Mouse (Mus musculus): Measurements from ENCODE around the gene Gm10775. TPM values are rescaled to one million over a fixed set of nuclear protein-coding genes. Genes with fewer than 3 reads are reported as not detected.

Gm10775 gene
- total and polyA plus RNA-seq, 3 experiments: not detected

DNA sequence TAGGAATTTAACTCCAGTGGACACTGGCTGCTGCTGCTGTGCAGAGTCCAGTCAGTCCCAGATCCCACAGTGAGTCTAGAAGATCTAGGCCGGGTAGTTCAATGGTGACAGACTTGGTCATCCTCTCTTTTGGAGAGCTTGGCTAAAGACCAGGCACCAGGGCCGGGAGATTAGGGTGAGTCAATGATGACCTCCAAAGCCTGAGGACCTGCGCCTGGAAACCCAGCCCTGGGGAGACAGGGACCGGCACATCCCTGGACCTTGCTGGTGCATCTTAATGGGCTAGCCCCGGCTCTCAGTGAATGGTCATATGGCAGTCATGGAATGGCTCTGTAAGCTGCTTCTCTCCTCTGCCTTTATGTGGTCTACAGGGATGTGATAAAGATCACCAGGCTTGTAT lies 2.7 kb downstream of the Gm10775 start:
- TF ChIP-seq SIN3A (IDR thresholded peaks at IDR 0.05; ENCODE audit: low read length) (no peak), NELFE (IDR thresholded peaks at IDR 0.05; ENCODE audit: low read depth, low read length) (no peak), CHD1 (IDR thresholded peaks at IDR 0.05; ENCODE audit: low read depth, low read length) (no peak), ETS1 (conservative IDR thresholded peaks at IDR 0.05; ENCODE audit: low read depth, low read length) (no peak), PAX5 (IDR thresholded peaks at IDR 0.05; ENCODE audit: low read length) (no peak), MYC (IDR thresholded peaks at IDR 0.05; ENCODE audit: low read depth, low read length) (no peak), IRF4 (IDR thresholded peaks at IDR 0.05; ENCODE audit: low read depth, low read length) (no peak), ZC3H11A (IDR thresholded peaks at IDR 0.05; ENCODE audit: low read depth, low read length) (no peak), ZMIZ1 (IDR thresholded peaks at IDR 0.05; ENCODE audit: low read depth, low read length) (no peak), RCOR1 (conservative IDR thresholded peaks at IDR 0.05; ENCODE audit: low read depth, low read length) (no peak), USF2 (conservative IDR thresholded peaks at IDR 0.05; ENCODE audit: low read depth, low read length) (no peak), JUND (conservative IDR thresholded peaks at IDR 0.05; ENCODE audit: low read depth, low read length) (no peak), TBP (conservative IDR thresholded peaks at IDR 0.05; ENCODE audit: low read depth, low read length) (no peak), NRF1 (IDR thresholded peaks at IDR 0.05; ENCODE audit: low read depth, low read length) (no peak), BHLHE40 (IDR thresholded peaks at IDR 0.05; ENCODE audit: low read depth, low read length) (no peak), MEF2A (IDR thresholded peaks at IDR 0.05; ENCODE audit: borderline replicate concordance, low read depth, low read length) (no peak), KAT2A (IDR thresholded peaks at IDR 0.05; ENCODE audit: insufficient replicate concordance, low read length) (no peak), CHD2 (IDR thresholded peaks at IDR 0.05; ENCODE audit: low read length) (no peak)
- no peaks in the 10 kb centered on the region for H3K27me3 ChIP-seq (replicated peaks)
- no peaks in the 10 kb centered on the region for H3K4me1 ChIP-seq (ENCODE audit: control insufficient read depth in 1 of 2, insufficient read depth in 2 of 2)
- no peak overlapping the region for H3K4me2 ChIP-seq (ENCODE audit: insufficient read depth, low read depth, poor library complexity, severe bottlenecking)
- dilution Hi-C loops (cut with MboI; ENCODE audit: extremely low pct_ligation_motif_present, extremely low pct_unique_long_range_greater_than_20kb, low sequenced_read_pairs): no loop called here
- H3K9me3 ChIP-seq (replicated peaks; ENCODE audit: low read length): peaks cover 56% of the 10 kb centered on the region
- no peak overlapping the region for H3K9ac ChIP-seq (ENCODE audit: insufficient read depth, low read depth)
- peaks cover 30 to 52% of the 10 kb centered on the region in 2 experiments for H3K36me3 ChIP-seq (replicated peaks in 1 of 2; ENCODE audit: control insufficient read depth in 1 of 2, insufficient read depth in 1 of 2, low read length in 1 of 2)
- in situ Hi-C loops (cut with MboI; ENCODE audit: low pct_ligation_motif_present, low pct_unique_long_range_greater_than_20kb, low sequenced_read_pairs): no loop called here
- no peak overlapping the region for H3K4me3 ChIP-seq (replicated peaks in 1 of 3; ENCODE audit: low read depth in 2 of 3, low read length in 2 of 3, poor library complexity in 1 of 3)
- DNase-seq (ENCODE audit: extremely low read depth): no peak
- H3K79me2 ChIP-seq (replicated peaks; ENCODE audit: control insufficient read depth, extremely low read depth, insufficient read depth, poor library complexity, severe bottlenecking): no peaks in the 10 kb centered on the region; the same call in 1 of the 2 replicates
- no peak overlapping the region for H3K27ac ChIP-seq (ENCODE audit: insufficient read depth, low read depth)

DNA sequence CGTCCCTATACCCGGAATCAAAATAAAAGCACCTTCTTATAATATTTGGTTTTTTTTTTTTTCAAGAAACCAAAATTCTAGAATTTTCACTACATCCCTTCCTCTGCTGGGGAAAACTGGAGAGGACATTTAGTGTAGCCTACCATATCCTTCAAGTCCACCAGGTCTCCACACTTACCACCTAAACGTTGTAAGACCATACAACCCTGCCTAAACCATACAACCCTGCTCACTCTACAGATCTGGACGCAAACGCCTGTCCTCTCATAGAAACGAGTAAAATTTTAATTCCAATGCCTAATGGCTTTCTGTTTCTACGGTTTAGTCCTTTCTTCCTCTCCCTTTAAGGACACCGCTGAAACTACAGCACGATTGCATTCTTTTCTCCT lies 18.6 kb downstream of the Gm10775 start:
- peak overlapping the region; percentile 86 for H3K9ac ChIP-seq (ENCODE audit: insufficient read depth, low read depth)
- H3K36me3 ChIP-seq (replicated peaks in 1 of 2; ENCODE audit: control insufficient read depth in 1 of 2, insufficient read depth in 1 of 2, low read length in 1 of 2): peaks cover 0 to 6% of the 10 kb centered on the region in 2 experiments
- peak overlapping the region; percentile 84 for H3K4me2 ChIP-seq (ENCODE audit: insufficient read depth, low read depth, poor library complexity, severe bottlenecking)
- peaks cover 0 to 13% of the 10 kb centered on the region in 2 experiments; a peak in 2 of 4 replicates for H3K4me1 ChIP-seq (ENCODE audit: control insufficient read depth in 1 of 2, insufficient read depth in 2 of 2)
- no peaks in the 10 kb centered on the region for H3K9me3 ChIP-seq (replicated peaks; ENCODE audit: low read length)
- H3K4me3 ChIP-seq (replicated peaks in 1 of 3; ENCODE audit: low read depth in 2 of 3, low read length in 2 of 3, poor library complexity in 1 of 3): peak overlapping the region; percentile 73 to 93 (median 77)
- H3K27ac ChIP-seq (ENCODE audit: insufficient read depth, low read depth): peak overlapping the region; percentile 71
- peaks cover 18% of the 10 kb centered on the region for H3K79me2 ChIP-seq (replicated peaks; ENCODE audit: control insufficient read depth, extremely low read depth, insufficient read depth, poor library complexity, severe bottlenecking)
- in situ Hi-C loops (cut with MboI; ENCODE audit: low pct_ligation_motif_present, low pct_unique_long_range_greater_than_20kb, low sequenced_read_pairs) (loop anchor here (5.0 to 25.0 kb wide), 2 partner anchors 36 to 91 kb away; no protein-coding TSS in a partner anchor), dilution Hi-C loops (cut with MboI; ENCODE audit: extremely low pct_ligation_motif_present, extremely low pct_unique_long_range_greater_than_20kb, low sequenced_read_pairs) (no loop called here)
- no peak for DNase-seq (ENCODE audit: extremely low read depth)
- no peaks in the 10 kb centered on the region for H3K27me3 ChIP-seq (replicated peaks)
- TF ChIP-seq PAX5 (IDR thresholded peaks at IDR 0.05; ENCODE audit: low read length): no peak
- 0 out of 2 replicates have a peak, but pooled peaks have one; percentile 6 for TF ChIP-seq ETS1 (conservative IDR thresholded peaks at IDR 0.05; ENCODE audit: low read depth, low read length)
- TF ChIP-seq ZKSCAN1 (IDR thresholded peaks at IDR 0.05; ENCODE audit: borderline replicate concordance, low read depth, low read length): no peak
- 0 out of 2 replicates have a peak, but pooled peaks have one; percentile 34 for TF ChIP-seq MYC (IDR thresholded peaks at IDR 0.05; ENCODE audit: low read depth, low read length)
